Mouse (Mus musculus): Measurements from ENCODE around the gene Rora.

DNA sequence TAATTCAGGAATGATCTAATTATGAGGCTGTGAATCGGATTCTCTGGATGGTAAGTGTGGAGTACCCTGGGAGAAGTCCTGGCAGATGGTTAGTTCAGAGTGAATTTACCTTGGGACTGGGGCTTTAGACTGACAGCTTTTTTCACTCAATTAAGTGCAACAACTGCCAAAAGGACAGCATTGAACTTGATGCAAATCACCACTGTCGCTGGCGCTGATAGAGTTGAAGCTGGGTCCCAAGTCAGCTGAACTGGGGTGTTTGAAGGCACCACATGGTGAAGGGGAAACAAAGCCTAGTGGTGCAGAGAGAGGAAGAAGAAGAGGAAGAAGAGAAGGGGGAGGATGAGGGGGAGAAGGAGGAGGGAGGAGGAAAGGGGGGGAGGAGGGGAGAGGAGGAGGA lies 30.4 kb downstream of the Rora start:
- TF ChIP-seq CTCF (IDR thresholded peaks at IDR 0.05; ENCODE audit: control insufficient read depth, insufficient read depth, insufficient read length) = no peak
- TF ChIP-seq MAX (IDR thresholded peaks at IDR 0.05) = no peak
- TF ChIP-seq MYOG (IDR thresholded peaks at IDR 0.05; ENCODE audit: control insufficient read depth, extremely low read depth, insufficient read length) = no peak
- no peak for TF ChIP-seq CEBPB (IDR thresholded peaks at IDR 0.05; ENCODE audit: low read depth)
- no peak for TF ChIP-seq MYOD1 (IDR thresholded peaks at IDR 0.05; ENCODE audit: control insufficient read depth, insufficient read length, low read depth)
